ENCODE assay signal across 10 mouse cellular contexts in genomic region chr8:70758616-70759561, GRCm38 (mm10). TPM values are rescaled to one million over a fixed set of nuclear protein-coding genes. Genes with fewer than 3 reads are reported as not detected.
DNase-seq lines count a peak whose midpoint lies in the region; ATAC-seq and TF ChIP-seq lines count a peak whose summit lies in the region.
"Had no signal": no experiment of that assay in that cellular context is flagged by ENCODE, and none has a peak within 500 bp of the region (broad histone marks: within the 10 kb centered on the region; RNA-seq: fewer than 3 reads in every experiment).

No protein-coding gene starts in this region.

- peak; percentile 69 for DNase-seq in gastrocnemius, adult 2 months
- no peak for DNase-seq in gastrocnemius, adult 18-20 months (ENCODE audit: low spot score)
- peak; percentile 29 for DNase-seq in right cerebral cortex, postnatal 4 days
- no peak for DNase-seq in right cerebral cortex, adult 18-20 months
- DNase-seq in liver = peak; percentile 49
- DNase-seq in retina, embryonic 14.5 days (ENCODE audit: low spot score) = no peak

- intact Hi-C loops in gastrocnemius, adult 2 months (cut with DNase I) = no loop called here

- TF ChIP-seq CTCF in gastrocnemius, adult 2 months (IDR thresholded peaks at IDR 0.05) = no peak

- H3K4me3 ChIP-seq in gastrocnemius, adult 2 months = peak overlapping the region; percentile 88
- no peak overlapping the region for H3K4me3 ChIP-seq in embryonic facial prominence, embryonic 13.5 days
- no peak overlapping the region for H3K4me3 ChIP-seq in stomach, embryonic 15.5 days (replicated peaks)

- H3K4me2 ChIP-seq in embryonic facial prominence, embryonic 13.5 days = peak overlapping the region; percentile 99; the same call in 1 of the 2 replicates
- peak overlapping the region; percentile 92; the same call in 1 of the 2 replicates for H3K4me2 ChIP-seq in stomach, embryonic 15.5 days

- 72% methylated on average over 19 of the region's 19 CpGs for WGBS in embryonic facial prominence, embryonic 13.5 days
- whole genome bisulfite sequencing in stomach, embryonic 15.5 days = 63% methylated on average over 19 of the region's 19 CpGs

- H3K9me3 ChIP-seq in embryonic facial prominence, embryonic 13.5 days = no peaks in the 10 kb centered on the region
- no peaks in the 10 kb centered on the region for H3K9me3 ChIP-seq in stomach, embryonic 15.5 days
- H3K9me3 ChIP-seq: lung, embryonic 15.5 days had no signal

- ATAC-seq in embryonic facial prominence, embryonic 13.5 days (ENCODE audit: insufficient number of reproducible peaks, insufficient read depth, low FRiP score, low TSS enrichment, low read depth) = no peak
- ATAC-seq in stomach, embryonic 15.5 days (ENCODE audit: insufficient read depth, low FRiP score, low read depth) = no peak

- H3K27ac ChIP-seq in gastrocnemius, adult 2 months = peak overlapping the region; percentile 94
- H3K27ac ChIP-seq in embryonic facial prominence, embryonic 13.5 days = no peak overlapping the region
- no peak overlapping the region for H3K27ac ChIP-seq in stomach, embryonic 15.5 days
- H3K27ac ChIP-seq: lung, embryonic 15.5 days had no signal

- 0 out of 2 replicates have a peak overlapping the region, but pooled peaks have one; percentile 27 for H3K9ac ChIP-seq in embryonic facial prominence, embryonic 13.5 days
- peak overlapping the region; percentile 11; the same call in 1 of the 2 replicates for H3K9ac ChIP-seq in stomach, embryonic 15.5 days
- H3K9ac ChIP-seq: lung, embryonic 15.5 days had no signal

- no peaks in the 10 kb centered on the region for H3K27me3 ChIP-seq in embryonic facial prominence, embryonic 13.5 days
- H3K27me3 ChIP-seq in stomach, embryonic 15.5 days (replicated peaks) = no peaks in the 10 kb centered on the region
- H3K27me3 ChIP-seq: CH12.LX; lung, embryonic 15.5 days had no signal

- H3K36me3 ChIP-seq in embryonic facial prominence, embryonic 13.5 days = peaks cover 35% of the 10 kb centered on the region
- H3K36me3 ChIP-seq in stomach, embryonic 15.5 days = peaks cover 13% of the 10 kb centered on the region; the same call in 1 of the 2 replicates
- H3K36me3 ChIP-seq: lung, embryonic 15.5 days had no signal

- H3K4me1 ChIP-seq in embryonic facial prominence, embryonic 13.5 days = peaks cover 33% of the 10 kb centered on the region
- H3K4me1 ChIP-seq in stomach, embryonic 15.5 days = peaks cover 24% of the 10 kb centered on the region

RNA-seq across cellular contexts. Expression of gene Mpv17l2, which starts 1.9 kb away (rescaled TPM):
- total RNA-seq in gastrocnemius, adult 2 months (2021) = 10 to 100 TPM; 21.0 to 22.8 TPM
- 10 to 100 TPM; 19.9 to 20.9 TPM for total RNA-seq in gastrocnemius, adult 18-20 months (2021)
- 29.3 and 36.7 TPM in 2 replicates for polyA plus RNA-seq in embryonic facial prominence, embryonic 13.5 days (2015; fragmentation: Nextera tagmentation; extraction: Ambion mirVana)
- polyA plus RNA-seq in stomach, embryonic 15.5 days (2015; fragmentation: Nextera tagmentation; extraction: Ambion mirVana) = 44.4 and 51.3 TPM in 2 replicates

RNA-seq across cellular contexts. Expression of gene Rab3a, which starts 4.4 kb away (rescaled TPM):
- 10 to 100 TPM; 31.9 to 39.8 TPM for total RNA-seq in gastrocnemius, adult 2 months (2021)
- total RNA-seq in gastrocnemius, adult 18-20 months (2021) = 10 to 100 TPM; 32.5 to 36.5 TPM
- 23.8 TPM in 2 replicates for polyA plus RNA-seq in embryonic facial prominence, embryonic 13.5 days (2015; fragmentation: Nextera tagmentation; extraction: Ambion mirVana)
- polyA plus RNA-seq in stomach, embryonic 15.5 days (2015; fragmentation: Nextera tagmentation; extraction: Ambion mirVana) = 20.9 and 24.0 TPM in 2 replicates

RNA-seq across cellular contexts. Expression of gene Pik3r2, which starts 17.6 kb away (rescaled TPM):
- total RNA-seq in gastrocnemius, adult 2 months (2021) = 10 to 100 TPM; 13.9 to 16.2 TPM
- total RNA-seq in gastrocnemius, adult 18-20 months (2021) = 10 to 100 TPM; 13.3 to 15.1 TPM
- polyA plus RNA-seq in embryonic facial prominence, embryonic 13.5 days (2015; fragmentation: Nextera tagmentation; extraction: Ambion mirVana) = 76.8 and 85.4 TPM in 2 replicates
- 58.1 and 58.4 TPM in 2 replicates for polyA plus RNA-seq in stomach, embryonic 15.5 days (2015; fragmentation: Nextera tagmentation; extraction: Ambion mirVana)

RNA-seq across cellular contexts. Expression of gene Pde4c, which starts 35.4 kb away (rescaled TPM):
- 1 to 10 TPM; 2.4 to 3.0 TPM for total RNA-seq in gastrocnemius, adult 2 months (2021)
- total RNA-seq in gastrocnemius, adult 18-20 months (2021) = 1 to 10 TPM; 1.3 to 1.6 TPM
- polyA plus RNA-seq in embryonic facial prominence, embryonic 13.5 days (2015; fragmentation: Nextera tagmentation; extraction: Ambion mirVana) = 0.13 and 0.14 TPM in 2 replicates
- polyA plus RNA-seq in stomach, embryonic 15.5 days (2015; fragmentation: Nextera tagmentation; extraction: Ambion mirVana) = 0.45 and 0.50 TPM in 2 replicates

RNA-seq across cellular contexts. Expression of gene Gm3336, which starts 40.5 kb away (rescaled TPM):
- total RNA-seq in gastrocnemius, adult 2 months (2021) = not detected
- total RNA-seq in gastrocnemius, adult 18-20 months (2021) = not detected
- not detected in 2 replicates for polyA plus RNA-seq in embryonic facial prominence, embryonic 13.5 days (2015; fragmentation: Nextera tagmentation; extraction: Ambion mirVana)
- polyA plus RNA-seq in stomach, embryonic 15.5 days (2015; fragmentation: Nextera tagmentation; extraction: Ambion mirVana) = 1.1 and 1.9 TPM in 2 replicates
- polyA plus RNA-seq: lung, embryonic 15.5 days had no signal

Comparison
In these comparisons a context has a peak if more than half of its experiments do, and no peak if none do; other contexts are left out.
1. DNase-seq: peak in gastrocnemius, adult 2 months (single experiment), right cerebral cortex, postnatal 4 days (single experiment) and liver (single experiment); none in gastrocnemius, adult 18-20 months (single experiment), right cerebral cortex, adult 18-20 months (single experiment) and retina, embryonic 14.5 days (single experiment).